Mouse (Mus musculus) megakaryocyte, embryonic 14.5 days (primary cell): ENCODE measurements around the gene Fgf9. TPM values are rescaled to one million over a fixed set of nuclear protein-coding genes. Genes with fewer than 3 reads are reported as not detected.

Experiments used
- H3K27me3 ChIP-seq: replicated peaks from 2 replicates; pipeline ENCODE3; 2012; ENCODE audit warnings: inconsistent platforms
- H3K36me3 ChIP-seq: replicated peaks from 2 replicates; pipeline ENCODE3; 2012; ENCODE audit warnings: low read length, inconsistent platforms, mixed read lengths
- H3K4me1 ChIP-seq: 2 replicates; pipeline ENCODE4 v1.6.1; 2012; ENCODE audit warnings: inconsistent platforms
- H3K4me3 ChIP-seq: replicated peaks from 2 replicates; pipeline ENCODE3; 2012; ENCODE audit warnings: moderate library complexity, mild to moderate bottlenecking, inconsistent platforms
- H3K9me3 ChIP-seq: 2 replicates; pipeline ENCODE4 v1.6.1; 2012; ENCODE audit warnings: inconsistent platforms
- FLI1 ChIP-seq: IDR thresholded peaks from 2 replicates; pipeline ENCODE4 v1.6.1; 2012; ENCODE audit warnings: low read length, inconsistent platforms, mixed read lengths
- GATA1 ChIP-seq: IDR thresholded peaks from 3 replicates; pipeline ENCODE4 v1.6.1; 2012; ENCODE audit warnings: mixed read lengths, low read length, inconsistent platforms, borderline replicate concordance
- polyA plus RNA-seq: library from polyadenylated mRNA; stranded (reverse); fragments of >175 nt; gene quantifications from 2 replicates; pipeline ENCODE4 v1.2.3, GENCODE M21; 2012; ENCODE audit warnings: low replicate concordance; ENCODE audit not compliant: insufficient read depth

Fgf9 gene
- polyA plus RNA-seq, 1 experiment: not detected

DNA sequence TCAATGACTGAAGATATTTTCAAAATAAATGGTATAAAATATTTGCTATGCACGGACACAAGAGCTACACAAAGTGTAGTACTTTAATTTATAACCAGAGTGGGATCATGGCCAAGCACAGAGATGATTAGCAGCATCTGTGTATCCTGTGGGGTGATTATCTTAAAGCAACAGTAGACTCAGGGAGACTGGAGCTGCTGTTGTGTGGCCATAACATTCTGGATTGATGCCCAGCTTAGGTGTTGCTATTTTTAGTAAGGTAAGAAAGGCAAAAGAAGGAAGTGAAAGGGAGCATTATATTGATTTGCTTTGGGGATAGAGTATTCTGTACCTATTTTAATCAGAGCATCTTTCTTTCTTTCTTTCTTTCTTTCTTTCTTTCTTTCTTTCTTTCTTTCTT is 11.6 kb downstream of the Fgf9 start:
- no peak overlapping the region for H3K4me3 ChIP-seq
- TF ChIP-seq FLI1 (no peak), GATA1 (no peak)

DNA sequence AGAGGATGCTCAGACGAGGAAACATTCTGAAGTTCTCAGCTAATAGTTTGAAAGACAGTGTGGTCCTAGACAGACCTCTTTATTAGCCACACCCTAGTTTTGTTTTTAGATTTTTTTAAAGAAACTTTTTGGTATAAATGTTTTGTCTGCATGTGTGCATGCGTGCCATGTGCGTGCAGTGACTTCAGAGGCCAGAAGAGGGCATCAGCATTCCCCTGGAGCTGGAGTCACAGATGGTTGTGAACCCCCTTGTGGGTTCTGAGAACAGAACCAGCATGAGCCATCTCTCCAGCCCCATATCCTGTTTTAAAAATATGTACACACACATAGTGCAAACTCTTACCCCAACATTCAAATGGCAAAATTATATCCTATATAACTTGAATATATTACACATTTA is 13.9 kb downstream of the Fgf9 start:
- no peak for TF ChIP-seq FLI1
- no peak for TF ChIP-seq GATA1
- no peaks in the 10 kb centered on the region for H3K36me3 ChIP-seq
- no peak overlapping the region for H3K4me3 ChIP-seq
- H3K9me3 ChIP-seq: peaks cover 7% of the 10 kb centered on the region; the same call in 1 of the 2 replicates
- peaks cover 27% of the 10 kb centered on the region for H3K27me3 ChIP-seq
- no peaks in the 10 kb centered on the region for H3K4me1 ChIP-seq

More for the DNA sequence above, 11.6 kb downstream of the Fgf9 start:
- no peaks in the 10 kb centered on the region for H3K36me3 ChIP-seq
- peaks cover 44% of the 10 kb centered on the region for H3K27me3 ChIP-seq
- no peaks in the 10 kb centered on the region for H3K4me1 ChIP-seq
- H3K9me3 ChIP-seq: peaks cover 11% of the 10 kb centered on the region

DNA sequence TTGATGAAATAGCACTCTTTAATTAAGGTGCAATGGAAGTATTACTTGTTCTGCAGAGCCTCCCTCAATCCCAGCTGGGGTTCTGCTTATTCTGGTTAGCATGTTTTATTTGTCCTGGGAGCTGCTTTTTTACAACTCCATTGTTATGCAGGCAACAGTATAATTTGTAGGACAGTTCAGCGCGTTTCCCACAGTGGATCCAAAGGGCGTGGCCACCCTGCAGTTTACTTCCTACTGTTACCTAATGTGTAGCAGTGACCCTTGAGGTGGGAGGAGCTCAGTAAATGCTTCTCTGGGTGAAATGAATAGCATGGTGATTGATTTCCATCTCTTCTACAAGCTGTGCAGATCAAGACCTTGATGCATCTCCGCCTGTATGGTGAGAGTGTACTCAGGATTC is 17.0 kb downstream of the Fgf9 start:
- Histone ChIP-seq H3K4me1 (0 out of 2 replicates have a peak, but pooled peaks cover 3% of the 10 kb centered on the region), H3K9me3 (peaks cover 7% of the 10 kb centered on the region; the same call in 1 of the 2 replicates), H3K36me3 (no peaks in the 10 kb centered on the region), H3K4me3 (no peak overlapping the region), H3K27me3 (peaks cover 17% of the 10 kb centered on the region)
- TF ChIP-seq FLI1 (no peak), GATA1 (no peak)

DNA sequence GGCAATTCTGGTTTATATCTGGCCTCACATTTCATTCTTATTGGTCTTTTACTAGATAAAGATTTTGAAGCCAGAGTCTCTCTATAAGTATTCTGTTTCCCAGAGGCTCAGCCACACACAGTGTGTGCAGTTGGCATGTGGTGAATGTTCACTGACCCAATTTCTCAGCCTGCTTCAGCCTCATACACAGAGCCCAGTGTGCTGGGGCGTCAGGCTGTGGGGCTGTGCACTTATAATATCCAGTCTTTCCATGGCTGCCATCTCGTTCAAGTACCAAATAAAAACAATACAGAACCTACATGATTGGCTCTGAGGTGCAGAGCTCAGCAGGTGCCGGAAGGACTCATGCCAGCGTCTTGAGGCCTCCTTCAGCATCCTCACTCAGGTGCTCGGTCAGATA is 19.1 kb downstream of the Fgf9 start:
- Histone ChIP-seq H3K4me1 (0 out of 2 replicates have a peak, but pooled peaks cover 3% of the 10 kb centered on the region), H3K36me3 (no peaks in the 10 kb centered on the region), H3K4me3 (no peak overlapping the region), H3K9me3 (peaks cover 2% of the 10 kb centered on the region; the same call in 1 of the 2 replicates), H3K27me3 (peaks cover 16% of the 10 kb centered on the region)
- TF ChIP-seq GATA1: no peak
- no peak for TF ChIP-seq FLI1

DNA sequence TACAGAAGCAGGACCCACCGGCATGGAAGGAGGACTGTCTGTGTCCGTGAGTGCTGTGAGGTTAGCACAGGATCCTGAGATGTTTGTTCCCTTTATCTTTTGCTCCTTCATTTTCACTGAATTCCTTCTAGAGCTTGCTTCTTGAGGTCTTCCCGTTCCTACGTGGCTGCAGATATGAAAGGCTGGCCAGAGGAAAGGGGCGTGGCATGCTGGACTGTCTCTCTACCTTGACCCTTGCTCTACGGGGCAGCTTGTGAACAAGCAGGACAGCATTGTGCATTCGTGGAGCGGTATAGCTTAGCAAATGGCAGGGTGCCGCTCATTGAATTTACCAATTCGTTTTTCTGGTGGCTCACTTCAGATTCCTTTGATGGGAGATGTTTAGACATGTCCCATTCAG is 21.0 kb downstream of the Fgf9 start:
- H3K9me3 ChIP-seq: 0 out of 2 replicates have a peak, but pooled peaks cover 2% of the 10 kb centered on the region
- H3K4me3 ChIP-seq: no peak overlapping the region
- H3K27me3 ChIP-seq: peaks cover 11% of the 10 kb centered on the region
- no peaks in the 10 kb centered on the region for H3K36me3 ChIP-seq
- TF ChIP-seq GATA1 (no peak), FLI1 (no peak)
- H3K4me1 ChIP-seq: 0 out of 2 replicates have a peak, but pooled peaks cover 3% of the 10 kb centered on the region

DNA sequence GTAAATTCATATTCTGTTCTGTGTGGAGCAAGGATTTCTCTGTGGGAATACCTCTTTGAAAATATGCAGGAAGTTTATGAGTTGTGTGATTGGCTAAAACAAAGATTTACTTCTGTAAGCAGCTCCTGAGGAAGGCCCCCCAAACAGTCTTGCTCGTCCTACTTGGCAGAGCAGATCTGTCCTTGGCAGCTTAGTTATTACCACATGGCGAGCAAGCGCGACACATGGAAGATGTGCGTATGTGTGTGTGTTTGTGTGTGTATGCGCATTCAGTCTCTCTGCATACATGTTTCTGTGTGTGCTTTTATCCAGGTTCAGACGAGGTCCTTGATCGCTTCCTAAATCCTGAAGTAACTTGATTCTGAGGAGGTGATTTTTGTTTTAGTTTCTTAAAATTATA is 29.3 kb downstream of the Fgf9 start:
- H3K27me3 ChIP-seq: no peaks in the 10 kb centered on the region
- H3K9me3 ChIP-seq: peaks cover 3% of the 10 kb centered on the region; the same call in 1 of the 2 replicates
- H3K4me3 ChIP-seq: no peak overlapping the region
- no peaks in the 10 kb centered on the region for H3K36me3 ChIP-seq
- H3K4me1 ChIP-seq: no peaks in the 10 kb centered on the region
- no peak for TF ChIP-seq FLI1
- TF ChIP-seq GATA1: no peak

DNA sequence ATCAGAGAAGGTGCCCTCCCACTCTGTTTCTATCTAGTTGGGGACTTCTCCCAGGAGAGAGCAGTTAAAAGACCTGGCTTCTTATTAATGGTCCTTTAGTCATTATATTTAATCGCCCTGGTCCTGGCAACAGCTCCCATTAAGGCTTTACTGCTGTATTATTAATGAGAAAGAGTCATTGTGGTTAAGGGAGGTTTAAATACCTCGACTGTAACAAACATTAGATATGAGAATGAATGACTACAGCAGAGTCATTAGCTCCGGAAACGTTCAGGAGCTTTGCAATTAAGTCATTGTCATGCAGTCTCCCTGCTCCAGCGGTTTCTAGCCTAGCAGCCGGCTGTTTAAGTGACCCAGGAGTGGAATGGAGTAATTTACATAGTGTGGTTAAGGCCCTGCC is 31.0 kb downstream of the Fgf9 start:
- Histone ChIP-seq H3K4me3 (no peak overlapping the region), H3K27me3 (no peaks in the 10 kb centered on the region), H3K4me1 (no peaks in the 10 kb centered on the region), H3K9me3 (peaks cover 3% of the 10 kb centered on the region; the same call in 1 of the 2 replicates), H3K36me3 (no peaks in the 10 kb centered on the region)
- no peak for TF ChIP-seq GATA1
- no peak for TF ChIP-seq FLI1

DNA sequence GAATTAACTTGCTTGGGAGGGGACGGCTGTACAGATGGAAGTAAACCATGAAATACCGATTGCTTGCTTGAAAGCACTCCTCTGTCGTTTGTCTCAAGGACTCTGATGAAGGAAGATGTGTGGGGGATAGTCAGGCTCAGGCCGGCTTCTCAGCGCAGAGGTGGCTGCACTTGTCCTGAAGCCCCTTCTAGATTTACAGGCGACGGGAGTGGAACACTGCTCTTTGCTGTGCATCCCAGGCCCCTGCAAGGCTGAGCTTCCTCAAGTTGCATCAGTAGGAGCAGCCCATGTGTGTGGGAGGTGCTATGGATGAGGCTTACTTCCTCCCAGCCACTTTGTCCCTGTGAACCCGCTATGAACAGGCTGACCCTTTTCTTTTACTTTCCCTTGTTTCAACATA is 33.9 kb downstream of the Fgf9 start:
- Histone ChIP-seq H3K4me1 (no peaks in the 10 kb centered on the region), H3K9me3 (peaks cover 3% of the 10 kb centered on the region; the same call in 1 of the 2 replicates), H3K4me3 (no peak overlapping the region), H3K36me3 (no peaks in the 10 kb centered on the region), H3K27me3 (no peaks in the 10 kb centered on the region)
- TF ChIP-seq GATA1 (no peak), FLI1 (no peak)

DNA sequence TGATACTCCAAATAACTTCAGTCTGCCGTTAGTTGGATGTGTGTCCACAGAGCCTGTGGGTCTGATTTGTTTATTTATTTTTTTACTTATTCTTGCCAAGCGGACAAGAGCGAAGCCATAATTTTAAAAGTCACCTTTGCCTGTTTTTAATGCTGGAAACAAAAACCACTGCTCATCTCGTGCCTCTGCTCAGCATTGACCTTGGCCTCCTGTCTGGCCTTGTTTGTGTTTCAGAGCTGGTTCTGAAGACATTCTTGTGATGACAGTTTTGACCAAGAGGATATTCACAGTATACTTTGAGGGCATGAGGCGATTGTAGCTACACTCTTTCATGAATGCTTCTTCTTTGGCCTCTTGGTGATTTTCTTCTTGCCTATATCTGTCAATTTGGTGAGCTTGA is 35.2 kb downstream of the Fgf9 start:
- H3K4me1 ChIP-seq: no peaks in the 10 kb centered on the region
- H3K9me3 ChIP-seq: peaks cover 3% of the 10 kb centered on the region; the same call in 1 of the 2 replicates
- no peak for TF ChIP-seq GATA1
- TF ChIP-seq FLI1: no peak
- no peak overlapping the region for H3K4me3 ChIP-seq
- no peaks in the 10 kb centered on the region for H3K27me3 ChIP-seq
- no peaks in the 10 kb centered on the region for H3K36me3 ChIP-seq

DNA sequence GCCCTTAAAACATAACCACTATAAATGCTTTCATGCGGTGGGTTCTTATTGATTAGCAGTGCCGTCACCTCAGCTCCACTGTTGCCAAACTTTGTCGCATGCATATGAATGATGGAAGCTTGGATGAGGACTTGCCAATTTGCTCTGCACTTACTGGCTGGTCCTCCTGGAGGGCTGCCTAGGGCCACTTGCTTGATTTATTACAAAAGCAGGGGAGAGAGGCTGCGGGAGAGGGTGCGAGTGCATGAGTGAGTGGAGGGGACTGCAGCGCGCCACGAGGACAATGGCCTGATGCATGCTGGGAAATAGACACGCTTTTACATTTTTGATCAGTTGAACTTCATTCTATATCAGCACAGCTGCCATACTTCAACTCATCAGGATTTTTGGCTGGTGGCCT is 39.3 kb downstream of the Fgf9 start:
- Histone ChIP-seq H3K9me3 (no peaks in the 10 kb centered on the region), H3K4me1 (no peaks in the 10 kb centered on the region), H3K4me3 (no peak overlapping the region), H3K36me3 (no peaks in the 10 kb centered on the region), H3K27me3 (no peaks in the 10 kb centered on the region)
- TF ChIP-seq FLI1 (no peak), GATA1 (no peak)

DNA sequence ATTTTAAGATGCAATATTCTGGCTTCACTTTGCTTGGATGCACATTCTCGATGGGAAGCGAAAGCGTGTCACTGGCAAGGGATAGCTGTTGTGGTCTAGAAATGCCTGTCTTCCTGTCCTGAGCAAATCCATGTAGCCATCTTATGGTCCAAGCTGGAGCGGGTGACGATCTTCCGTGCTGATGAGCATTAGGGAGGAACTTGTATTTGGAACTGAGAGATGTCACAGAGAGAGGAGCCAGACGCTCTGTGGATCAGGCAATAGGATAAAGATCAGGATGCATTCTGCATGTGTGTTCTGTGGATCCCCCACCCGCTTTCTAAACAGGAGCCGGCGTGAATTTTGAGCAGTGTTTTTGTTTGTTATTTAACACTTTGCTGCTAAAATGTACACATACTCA is 41.2 kb downstream of the Fgf9 start:
- Histone ChIP-seq H3K9me3 (no peaks in the 10 kb centered on the region), H3K36me3 (no peaks in the 10 kb centered on the region), H3K27me3 (no peaks in the 10 kb centered on the region), H3K4me3 (no peak overlapping the region), H3K4me1 (no peaks in the 10 kb centered on the region)
- no peak for TF ChIP-seq GATA1
- no peak for TF ChIP-seq FLI1
